Mouse (Mus musculus): ENCODE data around the gene Chat.

GRCm38 (mm10) chr14:32502764-32503688 is 37.2 kb upstream of the Chat start:
- TF ChIP-seq CTCF (IDR thresholded peaks at IDR 0.05; ENCODE audit: low read depth, low read length) (no peak), GATA1 (IDR thresholded peaks at IDR 0.05; ENCODE audit: borderline replicate concordance, low read length) (no peak), POLR2AphosphoS5 (IDR thresholded peaks at IDR 0.05; ENCODE audit: insufficient replicate concordance, low read depth, low read length) (no peak)

Measured in G1E (cell line).